Mouse (Mus musculus) lung, adult 2 months (tissue): ENCODE measurements around the gene Rnf39.

Experiments used
- CTCF ChIP-seq: fragments of 200-500 bp; IDR thresholded peaks from 2 replicates; pipeline ENCODE4 v1.5.1; 2011; ENCODE audit warnings: mild to moderate bottlenecking, low read length, control low read depth; ENCODE audit not compliant: insufficient read depth
- POLR2A ChIP-seq: fragments of 200-500 bp; IDR thresholded peaks from 2 replicates; pipeline ENCODE4 v1.6.1; 2011; ENCODE audit warnings: low read depth, mild to moderate bottlenecking, control low read depth, low read length, borderline replicate concordance; ENCODE audit errors: extremely low read depth

GRCm38 (mm10) chr17:36893387-36893786, 49.3 kb upstream of the Rnf39 start:
- TF ChIP-seq POLR2A: no peak
- no peak for TF ChIP-seq CTCF
